Mouse (Mus musculus) MEL (cell line): ENCODE measurements around the gene Ppfia2. TPM values are rescaled to one million over a fixed set of nuclear protein-coding genes. Genes with fewer than 3 reads are reported as not detected.

Experiments used
- DNase-seq: peaks from one replicate; pipeline ENCODE4 v3.0.0; 2011; ENCODE audit warnings: low read depth, low spot score
- H3K27ac ChIP-seq: 2 replicates; pipeline ENCODE4 v1.5.1; 2012; ENCODE audit warnings: low read depth, mild to moderate bottlenecking, control low read depth, low read length, moderate library complexity; ENCODE audit not compliant: control insufficient read depth
- H3K27me3 ChIP-seq, 2 experiments: fragments of 150-350 bp in 1 of 2; sonication (generic) in 1 of 2; 2 replicates each; pipeline ENCODE4 v1.6.1; 2012; ENCODE audit warnings: low read length in 2 of 2, mild to moderate bottlenecking in 2 of 2, improper control_type of control experiment in 1 of 2, moderate library complexity in 1 of 2; ENCODE audit not compliant: insufficient read depth in 2 of 2, control insufficient read depth in 1 of 2
- H3K36me3 ChIP-seq, 2 experiments: 2 replicates each; pipeline ENCODE4 v1.6.1; 2012 to 2014; ENCODE audit warnings: low read length in 2 of 2, improper control_type of control experiment in 1 of 2, inconsistent platforms in 1 of 2, mild to moderate bottlenecking in 1 of 2; ENCODE audit not compliant: insufficient read depth in 2 of 2, control insufficient read depth in 1 of 2
- H3K4me1 ChIP-seq, 2 experiments: fragments of 150-350 bp in 1 of 2; sonication (generic) in 1 of 2; 2 replicates each; pipeline ENCODE4 v1.6.1; 2012; ENCODE audit warnings: low read length in 2 of 2, improper control_type of control experiment in 1 of 2, mild to moderate bottlenecking in 1 of 2; ENCODE audit not compliant: insufficient read depth in 2 of 2, control insufficient read depth in 1 of 2
- H3K4me3 ChIP-seq, 2 experiments: fragments of 150-350 bp in 1 of 2; sonication (generic) in 1 of 2; 2 replicates each; pipeline ENCODE4 v1.5.1; 2012; ENCODE audit warnings: low read depth in 2 of 2, low read length in 2 of 2, mild to moderate bottlenecking in 2 of 2, moderate library complexity in 2 of 2, control low read depth in 1 of 2, improper control_type of control experiment in 1 of 2; ENCODE audit not compliant: control insufficient read depth in 1 of 2, insufficient read depth in 1 of 2
- H3K79me2 ChIP-seq: 2 replicates; pipeline ENCODE4 v1.6.1; 2012; ENCODE audit warnings: mild to moderate bottlenecking, low read length, moderate library complexity; ENCODE audit not compliant: control insufficient read depth, poor library complexity, insufficient read depth
- H3K9ac ChIP-seq: 2 replicates; pipeline ENCODE4 v1.6.1; 2012; ENCODE audit warnings: low read depth, mild to moderate bottlenecking, control low read depth, low read length, moderate library complexity; ENCODE audit not compliant: control insufficient read depth, poor library complexity, severe bottlenecking
- H3K9me3 ChIP-seq: fragments of 150-350 bp; sonication (generic); replicated peaks from 2 replicates; pipeline ENCODE4 v1.6.1; 2012; ENCODE audit warnings: mild to moderate bottlenecking, low read length, improper control_type of control experiment, moderate library complexity; ENCODE audit not compliant: insufficient read depth
- BHLHE40 ChIP-seq: IDR thresholded peaks from 2 replicates; pipeline ENCODE4 v1.6.1; 2012; ENCODE audit warnings: low read depth, mild to moderate bottlenecking, inconsistent platforms, low read length, improper control_type of control experiment, borderline replicate concordance
- CHD1 ChIP-seq: IDR thresholded peaks from 2 replicates; pipeline ENCODE4 v1.6.1; 2012; ENCODE audit warnings: low read depth, mild to moderate bottlenecking, inconsistent platforms, low read length, improper control_type of control experiment
- CHD2 ChIP-seq: IDR thresholded peaks from 2 replicates; pipeline ENCODE4 v1.6.1; 2011; ENCODE audit warnings: low read length, improper control_type of control experiment
- CTCF ChIP-seq, 3 experiments: IDR thresholded peaks in 2 of 3; conservative IDR thresholded peaks in 1 of 3; 2 replicates each; pipeline ENCODE4 v1.5.1; 2011 to 2012; ENCODE audit warnings: low read length in 3 of 3, low read depth in 2 of 3, mild to moderate bottlenecking in 2 of 3, improper control_type of control experiment in 1 of 3, inconsistent platforms in 1 of 3, mixed read lengths in 1 of 3, moderate library complexity in 1 of 3; ENCODE audit not compliant: control insufficient read depth in 1 of 3, insufficient read depth in 1 of 3, poor library complexity in 1 of 3, severe bottlenecking in 1 of 3
- E2F4 ChIP-seq: IDR thresholded peaks from 2 replicates; pipeline ENCODE4 v1.6.1; 2011; ENCODE audit warnings: low read depth, low read length, improper control_type of control experiment, borderline replicate concordance
- EP300 ChIP-seq, 2 experiments: IDR thresholded peaks; 2 replicates each; pipeline ENCODE4 v1.6.1; 2011; ENCODE audit warnings: improper control_type of control experiment in 2 of 2, low read length in 2 of 2, low read depth in 1 of 2, mild to moderate bottlenecking in 1 of 2
- ETS1 ChIP-seq: IDR thresholded peaks from 2 replicates; pipeline ENCODE4 v1.6.1; 2012; ENCODE audit warnings: low read depth, mild to moderate bottlenecking, inconsistent platforms, low read length, improper control_type of control experiment, moderate library complexity
- GATA1 ChIP-seq: IDR thresholded peaks from 2 replicates; pipeline ENCODE4 v1.6.1; 2011; ENCODE audit warnings: low read depth, low read length, improper control_type of control experiment
- HCFC1 ChIP-seq: IDR thresholded peaks from 2 replicates; pipeline ENCODE4 v1.6.1; 2012; ENCODE audit warnings: low read depth, mild to moderate bottlenecking, inconsistent platforms, low read length, improper control_type of control experiment, moderate library complexity
- KAT2A ChIP-seq: conservative IDR thresholded peaks from 2 replicates; pipeline ENCODE4 v1.6.1; 2012; ENCODE audit warnings: low read depth, low read length, improper control_type of control experiment, inconsistent platforms
- MAFK ChIP-seq: IDR thresholded peaks from 2 replicates; pipeline ENCODE4 v1.6.1; 2011; ENCODE audit warnings: low read depth, mild to moderate bottlenecking, low read length, improper control_type of control experiment, borderline replicate concordance
- MAX ChIP-seq: IDR thresholded peaks from 2 replicates; pipeline ENCODE4 v1.6.1; 2011; ENCODE audit warnings: low read length, improper control_type of control experiment
- MAZ ChIP-seq: IDR thresholded peaks from 2 replicates; pipeline ENCODE4 v1.6.1; 2012; ENCODE audit warnings: low read depth, mild to moderate bottlenecking, inconsistent platforms, low read length, improper control_type of control experiment
- MEF2A ChIP-seq: IDR thresholded peaks from 2 replicates; pipeline ENCODE4 v1.6.1; 2014; ENCODE audit warnings: low read depth, mild to moderate bottlenecking, inconsistent platforms, low read length, improper control_type of control experiment; ENCODE audit not compliant: poor library complexity, insufficient replicate concordance, severe bottlenecking; ENCODE audit errors: extremely low read depth
- MYB ChIP-seq: IDR thresholded peaks from 2 replicates; pipeline ENCODE4 v1.6.1; 2011; ENCODE audit warnings: mild to moderate bottlenecking, low read depth, low read length, improper control_type of control experiment
- POLR2AphosphoS2 ChIP-seq: IDR thresholded peaks from 2 replicates; pipeline ENCODE4 v1.6.1; 2011; ENCODE audit warnings: low read length, improper control_type of control experiment
- POLR2AphosphoS5 ChIP-seq: IDR thresholded peaks from 2 replicates; pipeline ENCODE4 v1.6.1; 2012; ENCODE audit warnings: low read depth, borderline replicate concordance, mild to moderate bottlenecking, inconsistent platforms, low read length, moderate library complexity, mixed read lengths
- USF1 ChIP-seq: IDR thresholded peaks from 2 replicates; pipeline ENCODE4 v1.6.1; 2014; ENCODE audit warnings: low read depth, mild to moderate bottlenecking, inconsistent platforms, low read length, improper control_type of control experiment, moderate library complexity
- USF2 ChIP-seq, 2 experiments: IDR thresholded peaks; 2 replicates each; pipeline ENCODE4 v1.6.1; 2011 to 2012; ENCODE audit warnings: improper control_type of control experiment in 2 of 2, low read length in 2 of 2, borderline replicate concordance in 1 of 2, inconsistent platforms in 1 of 2, low read depth in 1 of 2, mild to moderate bottlenecking in 1 of 2; ENCODE audit not compliant: insufficient read depth in 1 of 2
- ZC3H11A ChIP-seq: IDR thresholded peaks from 2 replicates; pipeline ENCODE4 v1.6.1; 2012; ENCODE audit warnings: low read depth, mild to moderate bottlenecking, inconsistent platforms, low read length, improper control_type of control experiment
- ZMIZ1 ChIP-seq: IDR thresholded peaks from 2 replicates; pipeline ENCODE4 v1.6.1; 2012; ENCODE audit warnings: low read depth, mild to moderate bottlenecking, inconsistent platforms, low read length, improper control_type of control experiment, moderate library complexity
- polyA plus RNA-seq, 2 experiments: library from polyadenylated mRNA; stranded (reverse) in 1 of 2; unstranded in 1 of 2; fragments of >175 nt in 1 of 2; fragments of >200 nt in 1 of 2; gene quantifications; 2 replicates each; pipeline versions ENCODE4 v1.2.1 to v1.2.4; 2012; ENCODE audit warnings: low replicate concordance in 2 of 2, low read depth in 1 of 2; ENCODE audit not compliant: insufficient read length in 2 of 2, insufficient read depth in 1 of 2, missing spikeins in 1 of 2
- total RNA-seq: library from RNA; depleted of rRNA; stranded (reverse); fragments of 300-350 nt; gene quantifications from 2 replicates; pipeline ENCODE4 v1.2.3, GENCODE M21; 2012

Ppfia2 gene
- total and polyA plus RNA-seq, 3 experiments = not detected

- H3K4me3 ChIP-seq = no peak overlapping the region
- H3K36me3 ChIP-seq = no peaks in the 10 kb centered on the region
- H3K27ac ChIP-seq = no peak overlapping the region
- H3K4me1 ChIP-seq = no peaks in the 10 kb centered on the region
- no peak overlapping the region for H3K9ac ChIP-seq
- no peaks in the 10 kb centered on the region for H3K79me2 ChIP-seq
- TF ChIP-seq MAZ (no peak), MAFK (no peak), USF1 (no peak), MYB (no peak), CHD2 (no peak), ZC3H11A (no peak), BHLHE40 (no peak), CHD1 (no peak), POLR2AphosphoS5 (no peak)
- no peaks in the 10 kb centered on the region for H3K9me3 ChIP-seq
- DNase-seq = no peak
- H3K27me3 ChIP-seq = no peaks in the 10 kb centered on the region
Measured at GRCm38 (mm10) chr10:106509281-106510165, 39.4 kb downstream of the Ppfia2 start.

GRCm38 (mm10) chr10:106566036-106566435, 95.9 kb downstream of the Ppfia2 start:
- TF ChIP-seq POLR2AphosphoS2 (no peak), MAX (no peak), E2F4 (no peak), USF2 (IDR thresholded peaks at IDR 0.05; ENCODE audit: borderline replicate concordance in 1 of 2, insufficient read depth in 1 of 2, low read depth in 1 of 2, low read length in 2 of 2) (no peak), KAT2A (no peak), ETS1 (no peak), MYB (no peak), HCFC1 (no peak), CTCF (IDR thresholded peaks at IDR 0.05 in 2 of 3, conservative IDR thresholded peaks at IDR 0.05 in 1 of 3; ENCODE audit: control insufficient read depth in 1 of 3, insufficient read depth in 1 of 3, low read depth in 2 of 3, low read length in 3 of 3, poor library complexity in 1 of 3, severe bottlenecking in 1 of 3) (no peak), MEF2A (no peak), POLR2AphosphoS5 (no peak), EP300 (IDR thresholded peaks at IDR 0.05; ENCODE audit: low read depth in 1 of 2, low read length in 2 of 2) (peak; percentile 36 to 58; a peak in 3 of 4 replicates), GATA1 (0 out of 2 replicates have a peak, but pooled peaks have one; percentile 18), ZMIZ1 (no peak)
- Histone ChIP-seq H3K9me3 (no peaks in the 10 kb centered on the region), H3K27me3 (no peaks in the 10 kb centered on the region), H3K9ac (no peak overlapping the region), H3K27ac (no peak overlapping the region), H3K79me2 (no peaks in the 10 kb centered on the region), H3K4me1 (no peaks in the 10 kb centered on the region), H3K36me3 (peaks cover 0 to 2% of the 10 kb centered on the region in 2 experiments; a peak in 1 of 4 replicates), H3K4me3 (no peak overlapping the region)
- peak; percentile 24 for DNase-seq
